Mouse (Mus musculus) liver, embryonic 13.5 days (tissue): ENCODE data around the gene Nkapd1. TPM values are rescaled to one million over a fixed set of nuclear protein-coding genes. Genes with fewer than 3 reads are reported as not detected.

Experiments used
- ATAC-seq: fragments of 200-750 bp; cut with Nextera tagmentation; 2 replicates; pipeline ENCODE4 v1.8.0; 2017; ENCODE audit warnings: low read depth, mild to moderate bottlenecking, moderate number of reproducible peaks, moderate library complexity
- DNase-seq: peaks from one replicate; pipeline ENCODE4 v3.0.0; 2022
- H3K27ac ChIP-seq: fragments of 300-500 bp; sonication (generic); 2 replicates; pipeline ENCODE4 v1.5.1; 2015; ENCODE audit warnings: moderate library complexity, mild to moderate bottlenecking, inconsistent platforms
- H3K27me3 ChIP-seq: fragments of 300-500 bp; sonication (generic); 2 replicates; pipeline ENCODE4 v1.6.1; 2015; ENCODE audit warnings: mild to moderate bottlenecking, inconsistent platforms
- H3K36me3 ChIP-seq: fragments of 300-500 bp; sonication (generic); 2 replicates; pipeline ENCODE4 v1.6.1; 2015; ENCODE audit warnings: mild to moderate bottlenecking, inconsistent platforms
- H3K4me1 ChIP-seq: fragments of 300-500 bp; sonication (generic); replicated peaks from 2 replicates; pipeline ENCODE4 v1.6.1; 2015; ENCODE audit warnings: inconsistent platforms
- H3K4me2 ChIP-seq: fragments of 300-500 bp; sonication (generic); 2 replicates; pipeline ENCODE4 v1.6.1; 2015; ENCODE audit warnings: inconsistent platforms, mild to moderate bottlenecking, moderate library complexity
- H3K4me3 ChIP-seq: fragments of 300-500 bp; sonication (generic); replicated peaks from 2 replicates; pipeline ENCODE4 v1.5.1; 2015; ENCODE audit warnings: mild to moderate bottlenecking, inconsistent platforms
- H3K9ac ChIP-seq: fragments of 300-500 bp; sonication (generic); 2 replicates; pipeline ENCODE4 v1.6.1; 2015; ENCODE audit warnings: mild to moderate bottlenecking, inconsistent platforms
- H3K9me3 ChIP-seq: fragments of 300-500 bp; sonication (generic); replicated peaks from 2 replicates; pipeline ENCODE4 v1.6.1; 2016; ENCODE audit warnings: inconsistent platforms
- WGBS: fragments of 180-500 bp; shearing (Covaris S2); methylation state at CpG from one replicate; pipeline ENCODE4 v1.1.7; 2015; ENCODE audit not compliant: insufficient replicate concordance; 5-methylcytosine and 5-hydroxymethylcytosine counted together
- polyA plus RNA-seq: library from polyadenylated mRNA; unstranded; fragments of >200 nt; fragmentation: Nextera tagmentation; extraction: Ambion mirVana; gene quantifications from 2 replicates; pipeline ENCODE4 v1.2.1, GENCODE M21; 2015

The Nkapd1 gene
- polyA plus RNA-seq, 1 experiment from 2014 or later, result 10.4 TPM

GRCm38 (mm10) chr9:50565940-50566339, 51.3 kb downstream of the Nkapd1 start:
- Histone ChIP-seq H3K9ac (no peak overlapping the region), H3K27me3 (no peaks in the 10 kb centered on the region), H3K4me3 (no peak overlapping the region), H3K4me2 (no peak overlapping the region), H3K27ac (no peak overlapping the region), H3K36me3 (no peaks in the 10 kb centered on the region), H3K9me3 (no peaks in the 10 kb centered on the region), H3K4me1 (no peaks in the 10 kb centered on the region)
- no peak for ATAC-seq
- no peak for DNase-seq
- WGBS, result 32% methylated on average over 4 of the region's 4 CpGs

- no peaks in the 10 kb centered on the region for H3K9me3 ChIP-seq
- WGBS, result 62% methylated on average over 7 of the region's 7 CpGs
These were observed 52.1 kb downstream of the Nkapd1 start for GRCm38 (mm10) chr9:50565173-50565572.

GRCm38 (mm10) chr9:50561918-50562360, 55.3 kb downstream of the Nkapd1 start:
- WGBS, result 65% methylated on average over 2 of the region's 2 CpGs
- DNase-seq, result no peak

More at GRCm38 (mm10) chr9:50565173-50565572, 52.1 kb downstream of the Nkapd1 start:
- DNase-seq (no peak), ATAC-seq (no peak)
- no peak overlapping the region for H3K27ac ChIP-seq
- H3K9ac ChIP-seq, result no peak overlapping the region
- H3K27me3 ChIP-seq, result no peaks in the 10 kb centered on the region
- H3K4me2 ChIP-seq, result no peak overlapping the region
- no peaks in the 10 kb centered on the region for H3K36me3 ChIP-seq
- no peak overlapping the region for H3K4me3 ChIP-seq
- no peaks in the 10 kb centered on the region for H3K4me1 ChIP-seq

GRCm38 (mm10) chr9:50561145-50561917, 55.9 kb downstream of the Nkapd1 start, which contains the start of gene Tex12:
TSS of gene Tex12 (minus strand) at chr9:50561325.
- H3K4me3 ChIP-seq, result no peak within 1 kb of the TSS
- no peaks in the 10 kb centered on the region for H3K27me3 ChIP-seq
- DNase-seq (no peak), ATAC-seq (no peak)
- no peak within 1 kb of the TSS for H3K4me2 ChIP-seq
- H3K4me1 ChIP-seq, result no peaks in the 10 kb centered on the region
- H3K9me3 ChIP-seq, result no peaks in the 10 kb centered on the region
- H3K36me3 ChIP-seq, result no peaks in the 10 kb centered on the region
- WGBS, result 82% methylated on average over 38 of the region's 38 CpGs
- H3K27ac ChIP-seq, result no peak within 1 kb of the TSS
- H3K9ac ChIP-seq, result no peak within 1 kb of the TSS

More at GRCm38 (mm10) chr9:50561918-50562360, 55.3 kb downstream of the Nkapd1 start:
- no peak overlapping the region for H3K27ac ChIP-seq
- ATAC-seq, result no peak
- H3K4me2 ChIP-seq, result no peak overlapping the region
- no peaks in the 10 kb centered on the region for H3K36me3 ChIP-seq
- no peak overlapping the region for H3K4me3 ChIP-seq
- no peaks in the 10 kb centered on the region for H3K9me3 ChIP-seq
- no peaks in the 10 kb centered on the region for H3K4me1 ChIP-seq
- no peaks in the 10 kb centered on the region for H3K27me3 ChIP-seq
- no peak overlapping the region for H3K9ac ChIP-seq

Other genes starting within 250 kb of the Nkapd1 start
- gene Plet1, start 122.9 kb downstream of the Nkapd1 start, polyA plus RNA-seq, result 0.07 and 0.36 TPM in 2 replicates
- gene Pts, start 88.7 kb downstream of the Nkapd1 start, polyA plus RNA-seq, result 41.6 and 43.4 TPM in 2 replicates
- 5.7 and 5.9 TPM in 2 replicates for gene Il18, start 62.6 kb downstream of the Nkapd1 start, polyA plus RNA-seq
- 0.24 and 0.37 TPM in 2 replicates for gene Bco2, start 62.3 kb downstream of the Nkapd1 start, polyA plus RNA-seq
- gene Tex12, start 56.1 kb downstream of the Nkapd1 start, polyA plus RNA-seq, result not detected in 2 replicates
- 350 and 370 TPM in 2 replicates for gene Sdhd, start 13.7 kb downstream of the Nkapd1 start, polyA plus RNA-seq
- gene Timm8b, start 13.6 kb downstream of the Nkapd1 start, polyA plus RNA-seq, result 208 and 218 TPM in 2 replicates
- gene Pih1d2, start 143 bp downstream of the Nkapd1 start, polyA plus RNA-seq, result 1.8 and 2.1 TPM in 2 replicates
- gene Dlat, start 42.3 kb upstream of the Nkapd1 start, polyA plus RNA-seq, result 33.7 and 45.2 TPM in 2 replicates
- 0.70 and 0.93 TPM in 2 replicates for gene Dixdc1, start 122.1 kb upstream of the Nkapd1 start, polyA plus RNA-seq
- gene 2310030G06Rik, start 129.1 kb upstream of the Nkapd1 start, polyA plus RNA-seq, result 2.5 and 3.3 TPM in 2 replicates
- 8.7 and 11.0 TPM in 2 replicates for gene Cryab, start 133.9 kb upstream of the Nkapd1 start, polyA plus RNA-seq
- 1.4 TPM in 2 replicates for gene Hspb2, start 134.9 kb upstream of the Nkapd1 start, polyA plus RNA-seq
- gene Fdxacb1, start 150.8 kb upstream of the Nkapd1 start, polyA plus RNA-seq, result 11.8 and 13.2 TPM in 2 replicates
- 15.9 and 17.5 TPM in 2 replicates for gene Alg9, start 157.6 kb upstream of the Nkapd1 start, polyA plus RNA-seq
- 13.4 and 14.6 TPM in 2 replicates for gene 1110032A03Rik, start 158.1 kb upstream of the Nkapd1 start, polyA plus RNA-seq
- gene Ppp2r1b, start 227.8 kb upstream of the Nkapd1 start, polyA plus RNA-seq, result 97.1 and 117 TPM in 2 replicates